Mouse (Mus musculus): ENCODE measurements around the gene Tm4sf20. TPM values are rescaled to one million over a fixed set of nuclear protein-coding genes. Genes with fewer than 3 reads are reported as not detected.

Gene Tm4sf20
- total and polyA plus RNA-seq, 3 experiments = not detected

GRCm38 (mm10) chr1:82807206-82807605 lies 38.9 kb upstream of the Tm4sf20 start:
- Histone ChIP-seq H3K27me3 (replicated peaks) (no peaks in the 10 kb centered on the region), H3K4me1 (ENCODE audit: control insufficient read depth in 1 of 2, insufficient read depth in 2 of 2) (peaks cover 4 to 14% of the 10 kb centered on the region in 2 experiments; a peak in 3 of 4 replicates), H3K27ac (ENCODE audit: insufficient read depth, low read depth) (no peak overlapping the region), H3K9ac (ENCODE audit: insufficient read depth, low read depth) (no peak overlapping the region), H3K79me2 (replicated peaks; ENCODE audit: control insufficient read depth, extremely low read depth, insufficient read depth, poor library complexity, severe bottlenecking) (no peaks in the 10 kb centered on the region), H3K4me3 (replicated peaks in 1 of 3; ENCODE audit: low read depth in 2 of 3, low read length in 2 of 3, poor library complexity in 1 of 3) (no peak overlapping the region), H3K36me3 (replicated peaks in 1 of 2; ENCODE audit: control insufficient read depth in 1 of 2, insufficient read depth in 1 of 2, low read length in 1 of 2) (no peaks in the 10 kb centered on the region), H3K4me2 (ENCODE audit: insufficient read depth, low read depth, poor library complexity, severe bottlenecking) (no peak overlapping the region), H3K9me3 (replicated peaks; ENCODE audit: low read length) (no peaks in the 10 kb centered on the region)
- no peak for DNase-seq (ENCODE audit: extremely low read depth)
- in situ Hi-C loops (cut with MboI; ENCODE audit: low pct_ligation_motif_present, low pct_unique_long_range_greater_than_20kb, low sequenced_read_pairs) = no loop called here
- dilution Hi-C loops (cut with MboI; ENCODE audit: extremely low pct_ligation_motif_present, extremely low pct_unique_long_range_greater_than_20kb, low sequenced_read_pairs) = no loop called here
- no peak for TF ChIP-seq MAZ (IDR thresholded peaks at IDR 0.05; ENCODE audit: low read depth, low read length)
- no peak for TF ChIP-seq USF2 (conservative IDR thresholded peaks at IDR 0.05; ENCODE audit: low read depth, low read length)
- TF ChIP-seq ZC3H11A (IDR thresholded peaks at IDR 0.05; ENCODE audit: low read depth, low read length) = no peak
- TF ChIP-seq NRF1 (IDR thresholded peaks at IDR 0.05; ENCODE audit: low read depth, low read length) = no peak
- TF ChIP-seq USF1 (IDR thresholded peaks at IDR 0.05; ENCODE audit: low read depth, low read length) = no peak
- no peak for TF ChIP-seq ELF1 (IDR thresholded peaks at IDR 0.05; ENCODE audit: low read depth, low read length)
- TF ChIP-seq JUN (IDR thresholded peaks at IDR 0.05; ENCODE audit: insufficient read depth, low read depth, low read length) = no peak
- no peak for TF ChIP-seq HCFC1 (IDR thresholded peaks at IDR 0.05; ENCODE audit: low read depth, low read length)
- TF ChIP-seq TCF12 (IDR thresholded peaks at IDR 0.05; ENCODE audit: low read depth, low read length) = no peak

GRCm38 (mm10) chr1:82806391-82806790 lies 38.1 kb upstream of the Tm4sf20 start:
- peaks cover 0 to 6% of the 10 kb centered on the region in 2 experiments; a peak in 2 of 4 replicates for H3K4me1 ChIP-seq (ENCODE audit: control insufficient read depth in 1 of 2, insufficient read depth in 2 of 2)
- H3K27me3 ChIP-seq (replicated peaks) = no peaks in the 10 kb centered on the region
- in situ Hi-C loops (cut with MboI; ENCODE audit: low pct_ligation_motif_present, low pct_unique_long_range_greater_than_20kb, low sequenced_read_pairs) = no loop called here
- no peak overlapping the region for H3K27ac ChIP-seq (ENCODE audit: insufficient read depth, low read depth)
- no peaks in the 10 kb centered on the region for H3K9me3 ChIP-seq (replicated peaks; ENCODE audit: low read length)
- H3K4me2 ChIP-seq (ENCODE audit: insufficient read depth, low read depth, poor library complexity, severe bottlenecking) = no peak overlapping the region
- TF ChIP-seq EP300 (IDR thresholded peaks at IDR 0.05; ENCODE audit: low read length) (no peak), ETS1 (conservative IDR thresholded peaks at IDR 0.05; ENCODE audit: low read depth, low read length) (no peak), NRF1 (IDR thresholded peaks at IDR 0.05; ENCODE audit: low read depth, low read length) (no peak), HCFC1 (IDR thresholded peaks at IDR 0.05; ENCODE audit: low read depth, low read length) (no peak), CHD2 (IDR thresholded peaks at IDR 0.05; ENCODE audit: low read length) (no peak), SIN3A (IDR thresholded peaks at IDR 0.05; ENCODE audit: low read length) (no peak), NELFE (IDR thresholded peaks at IDR 0.05; ENCODE audit: low read depth, low read length) (no peak), MAZ (IDR thresholded peaks at IDR 0.05; ENCODE audit: low read depth, low read length) (no peak), MEF2A (IDR thresholded peaks at IDR 0.05; ENCODE audit: borderline replicate concordance, low read depth, low read length) (no peak), MAX (IDR thresholded peaks at IDR 0.05; ENCODE audit: low read length) (no peak), ZNF384 (IDR thresholded peaks at IDR 0.05; ENCODE audit: low read depth, low read length) (no peak), POLR2AphosphoS2 (IDR thresholded peaks at IDR 0.05; ENCODE audit: low read depth, low read length) (no peak), USF1 (IDR thresholded peaks at IDR 0.05; ENCODE audit: low read depth, low read length) (no peak), JUN (IDR thresholded peaks at IDR 0.05; ENCODE audit: insufficient read depth, low read depth, low read length) (no peak), ELF1 (IDR thresholded peaks at IDR 0.05; ENCODE audit: low read depth, low read length) (no peak), TCF12 (IDR thresholded peaks at IDR 0.05; ENCODE audit: low read depth, low read length) (no peak), KAT2A (IDR thresholded peaks at IDR 0.05; ENCODE audit: insufficient replicate concordance, low read length) (no peak)
- no peak overlapping the region for H3K4me3 ChIP-seq (replicated peaks in 1 of 3; ENCODE audit: low read depth in 2 of 3, low read length in 2 of 3, poor library complexity in 1 of 3)
- H3K79me2 ChIP-seq (replicated peaks; ENCODE audit: control insufficient read depth, extremely low read depth, insufficient read depth, poor library complexity, severe bottlenecking) = no peaks in the 10 kb centered on the region
- dilution Hi-C loops (cut with MboI; ENCODE audit: extremely low pct_ligation_motif_present, extremely low pct_unique_long_range_greater_than_20kb, low sequenced_read_pairs) = no loop called here
- no peaks in the 10 kb centered on the region for H3K36me3 ChIP-seq (replicated peaks in 1 of 2; ENCODE audit: control insufficient read depth in 1 of 2, insufficient read depth in 1 of 2, low read length in 1 of 2)
- no peak overlapping the region for H3K9ac ChIP-seq (ENCODE audit: insufficient read depth, low read depth)
- no peak for DNase-seq (ENCODE audit: extremely low read depth)
